ENCODE assay signal across 32 mouse cellular contexts in genomic region chr12:116948151-116948928, GRCm38 (mm10).
DNase-seq lines count a peak whose midpoint lies in the region; ATAC-seq and TF ChIP-seq lines count a peak whose summit lies in the region.
"Had no signal": no experiment of that assay in that cellular context is flagged by ENCODE, and none has a peak within 500 bp of the region (broad histone marks: within the 10 kb centered on the region; RNA-seq: fewer than 3 reads in every experiment).

No protein-coding gene starts in this region.

- TF ChIP-seq CTCF in cortical plate, adult 2 months (IDR thresholded peaks at IDR 0.05; ENCODE audit: extremely low read depth, insufficient read depth, low read length): no peak

- no peak for TF ChIP-seq POLR2A in cortical plate, adult 2 months (IDR thresholded peaks at IDR 0.05; ENCODE audit: extremely low read depth, insufficient read depth, low read length)

- peak; percentile 16 for DNase-seq in forebrain, embryonic 14.5 days (ENCODE audit: low spot score)
- no peak for DNase-seq in hindbrain, embryonic 14.5 days (ENCODE audit: low spot score)
- DNase-seq in hindbrain, embryonic 11.5 days (ENCODE audit: low spot score): no peak
- no peak for DNase-seq in thymus, postnatal 4 days
- DNase-seq in cerebellum, adult 8-10 months: no peak
- DNase-seq: adrenal gland, postnatal 10 days; cerebellum, adult 11 months; cerebellum, postnatal 10 days; gastrocnemius, postnatal 10 days; heart, postnatal 14 days; kidney, adult 11 months; kidney, postnatal 14 days; layer of hippocampus, adult 9-11 months; liver, embryonic 13.5 days; lung, adult 18-20 months; lung, postnatal 4 days; spleen, adult 18-20 months; thymus, adult 18-20 months; thymus, postnatal 25 days had no signal

- peak overlapping the region; percentile 1; the same call in 1 of the 2 replicates for H3K27ac ChIP-seq in forebrain, embryonic 14.5 days (ENCODE audit: low read depth, low read length)
- H3K27ac ChIP-seq in forebrain, embryonic 12.5 days: no peak overlapping the region
- peak overlapping the region; percentile 38 for H3K27ac ChIP-seq in hindbrain, embryonic 14.5 days
- no peak overlapping the region for H3K27ac ChIP-seq in hindbrain, embryonic 11.5 days (ENCODE audit: low read depth, low read length)
- peak overlapping the region; percentile 88 for H3K27ac ChIP-seq in cortical plate, adult 2 months (ENCODE audit: insufficient read depth, low read length)
- H3K27ac ChIP-seq: embryonic facial prominence, embryonic 10.5 days; embryonic facial prominence, embryonic 15.5 days; hindbrain, embryonic 15.5 days; limb, embryonic 10.5 days; limb, embryonic 15.5 days; liver, embryonic 13.5 days; midbrain, embryonic 12.5 days; stomach, postnatal 0 days had no signal

- H3K4me1 ChIP-seq in forebrain, embryonic 14.5 days (ENCODE audit: control insufficient read depth, insufficient read depth, low read length): no peaks in the 10 kb centered on the region
- peaks cover 10% of the 10 kb centered on the region; the same call in 1 of the 2 replicates for H3K4me1 ChIP-seq in forebrain, embryonic 12.5 days
- H3K4me1 ChIP-seq in hindbrain, embryonic 14.5 days (replicated peaks; ENCODE audit: control insufficient read depth, insufficient read depth, low read length): 0 out of 2 replicates have a peak, but pooled peaks cover 6% of the 10 kb centered on the region
- H3K4me1 ChIP-seq in hindbrain, embryonic 11.5 days (replicated peaks; ENCODE audit: control insufficient read depth, insufficient read depth, low read length): no peaks in the 10 kb centered on the region
- H3K4me1 ChIP-seq in cortical plate, adult 2 months (ENCODE audit: control insufficient read depth, insufficient read depth, low read length): peaks cover 3% of the 10 kb centered on the region
- H3K4me1 ChIP-seq: embryonic facial prominence, embryonic 10.5 days; embryonic facial prominence, embryonic 15.5 days; hindbrain, embryonic 15.5 days; limb, embryonic 10.5 days; limb, embryonic 15.5 days; liver, embryonic 13.5 days; megakaryocyte, embryonic 14.5 days had no signal

- no peak overlapping the region for H3K4me2 ChIP-seq in forebrain, embryonic 14.5 days (ENCODE audit: low read length)
- no peak overlapping the region for H3K4me2 ChIP-seq in forebrain, embryonic 12.5 days
- no peak overlapping the region for H3K4me2 ChIP-seq in hindbrain, embryonic 14.5 days (replicated peaks)
- H3K4me2 ChIP-seq in hindbrain, embryonic 11.5 days (replicated peaks; ENCODE audit: low read depth, low read length): no peak overlapping the region
- H3K4me2 ChIP-seq: embryonic facial prominence, embryonic 15.5 days; hindbrain, embryonic 15.5 days; limb, embryonic 15.5 days; liver, embryonic 13.5 days; midbrain, embryonic 12.5 days had no signal

- no peak overlapping the region for H3K9ac ChIP-seq in forebrain, embryonic 14.5 days (ENCODE audit: low read length)
- no peak overlapping the region for H3K9ac ChIP-seq in forebrain, embryonic 12.5 days
- H3K9ac ChIP-seq in hindbrain, embryonic 14.5 days: no peak overlapping the region
- no peak overlapping the region for H3K9ac ChIP-seq in hindbrain, embryonic 11.5 days (ENCODE audit: low read depth, low read length)
- H3K9ac ChIP-seq: embryonic facial prominence, embryonic 15.5 days; hindbrain, embryonic 15.5 days; limb, embryonic 15.5 days; liver, embryonic 13.5 days; midbrain, embryonic 12.5 days had no signal

- no peaks in the 10 kb centered on the region for H3K27me3 ChIP-seq in forebrain, embryonic 14.5 days (replicated peaks; ENCODE audit: control insufficient read depth, insufficient read depth, low read length)
- H3K27me3 ChIP-seq in forebrain, embryonic 12.5 days: peaks cover 40% of the 10 kb centered on the region
- H3K27me3 ChIP-seq in hindbrain, embryonic 14.5 days (ENCODE audit: control insufficient read depth, insufficient read depth, low read length): no peaks in the 10 kb centered on the region
- no peaks in the 10 kb centered on the region for H3K27me3 ChIP-seq in hindbrain, embryonic 11.5 days (ENCODE audit: control insufficient read depth, insufficient read depth, low read length)
- H3K27me3 ChIP-seq: embryonic facial prominence, embryonic 15.5 days; hindbrain, embryonic 15.5 days; limb, embryonic 15.5 days; liver, embryonic 13.5 days; megakaryocyte, embryonic 14.5 days; midbrain, embryonic 12.5 days had no signal

- H3K9me3 ChIP-seq in forebrain, embryonic 14.5 days (replicated peaks; ENCODE audit: control insufficient read depth, low read length): no peaks in the 10 kb centered on the region
- H3K9me3 ChIP-seq in forebrain, embryonic 12.5 days: no peaks in the 10 kb centered on the region
- no peaks in the 10 kb centered on the region for H3K9me3 ChIP-seq in hindbrain, embryonic 14.5 days (ENCODE audit: control insufficient read depth, low read length)
- no peaks in the 10 kb centered on the region for H3K9me3 ChIP-seq in hindbrain, embryonic 11.5 days (ENCODE audit: control insufficient read depth, low read length)
- H3K9me3 ChIP-seq: embryonic facial prominence, embryonic 10.5 days; embryonic facial prominence, embryonic 15.5 days; hindbrain, embryonic 15.5 days; limb, embryonic 10.5 days; limb, embryonic 15.5 days; liver, embryonic 13.5 days; midbrain, embryonic 12.5 days had no signal

- WGBS in forebrain, embryonic 14.5 days: 52% methylated on average over 4 of the region's 4 CpGs
- 59% methylated on average over 4 of the region's 4 CpGs for WGBS in forebrain, embryonic 12.5 days
- WGBS in hindbrain, embryonic 14.5 days: 74% methylated on average over 4 of the region's 4 CpGs
- WGBS in hindbrain, embryonic 11.5 days: 65% methylated on average over 4 of the region's 4 CpGs

- peak; percentile 42; the same call in 1 of the 2 replicates for ATAC-seq in forebrain, embryonic 14.5 days
- no peak; the same call in 1 of the 2 replicates for ATAC-seq in forebrain, embryonic 12.5 days (ENCODE audit: low FRiP score)
- no peak for ATAC-seq in hindbrain, embryonic 14.5 days (ENCODE audit: low FRiP score)
- ATAC-seq in hindbrain, embryonic 11.5 days (ENCODE audit: low FRiP score): no peak
- ATAC-seq: inflammation-experienced regulatory T-cells, adult 6 months; lung, postnatal 0 days had no signal

- no peak overlapping the region for H3K4me3 ChIP-seq in forebrain, embryonic 14.5 days (ENCODE audit: low read depth, low read length)
- H3K4me3 ChIP-seq in forebrain, embryonic 12.5 days (replicated peaks): no peak overlapping the region
- no peak overlapping the region for H3K4me3 ChIP-seq in hindbrain, embryonic 14.5 days (replicated peaks; ENCODE audit: low read length)
- no peak overlapping the region for H3K4me3 ChIP-seq in hindbrain, embryonic 11.5 days (ENCODE audit: low read depth, low read length)
- no peak overlapping the region for H3K4me3 ChIP-seq in cortical plate, adult 2 months (ENCODE audit: insufficient read depth, low read length)
- H3K4me3 ChIP-seq: embryonic facial prominence, embryonic 10.5 days; embryonic facial prominence, embryonic 15.5 days; hindbrain, embryonic 15.5 days; limb, embryonic 10.5 days; limb, embryonic 15.5 days; liver, embryonic 13.5 days; megakaryocyte, embryonic 14.5 days; midbrain, embryonic 12.5 days; myocyte had no signal

- H3K36me3 ChIP-seq in forebrain, embryonic 14.5 days (ENCODE audit: control insufficient read depth, insufficient read depth, low read length): no peaks in the 10 kb centered on the region
- H3K36me3 ChIP-seq in forebrain, embryonic 12.5 days (replicated peaks): no peaks in the 10 kb centered on the region
- H3K36me3 ChIP-seq in hindbrain, embryonic 14.5 days (replicated peaks; ENCODE audit: control insufficient read depth, insufficient read depth): no peaks in the 10 kb centered on the region
- no peaks in the 10 kb centered on the region for H3K36me3 ChIP-seq in hindbrain, embryonic 11.5 days (ENCODE audit: control insufficient read depth, insufficient read depth, low read length)
- H3K36me3 ChIP-seq: embryonic facial prominence, embryonic 10.5 days; embryonic facial prominence, embryonic 15.5 days; hindbrain, embryonic 15.5 days; limb, embryonic 10.5 days; limb, embryonic 15.5 days; liver, embryonic 13.5 days; midbrain, embryonic 12.5 days had no signal

Comparison
In these comparisons a context has a peak if more than half of its experiments do, and no peak if none do; other contexts are left out.
1. H3K27ac ChIP-seq: peak in forebrain, embryonic 14.5 days (single experiment), hindbrain, embryonic 14.5 days (single experiment) and cortical plate, adult 2 months (single experiment); none in forebrain, embryonic 12.5 days (single experiment) and hindbrain, embryonic 11.5 days (single experiment).